Mouse (Mus musculus) myocyte (in vitro differentiated cells): Measurements from ENCODE around the gene Nox1.

Experiments
- CEBPB ChIP-seq: IDR thresholded peaks from 2 replicates; pipeline ENCODE4 v1.6.1; 2011; ENCODE audit warnings: mild to moderate bottlenecking, moderate library complexity; ENCODE audit not compliant: poor library complexity, insufficient read depth, severe bottlenecking
- E2F4 ChIP-seq: IDR thresholded peaks from one replicate; pipeline ENCODE4 v1.6.1; 2011; ENCODE audit warnings: mild to moderate bottlenecking, control low read depth, moderate library complexity; ENCODE audit not compliant: insufficient read depth
- MAX ChIP-seq: IDR thresholded peaks from one replicate; pipeline ENCODE4 v1.6.1; 2011; ENCODE audit warnings: low read depth, mild to moderate bottlenecking, control low read depth
- MYOD1 ChIP-seq, 3 experiments: IDR thresholded peaks; one replicate each; pipeline ENCODE4 v1.6.1; 2011; ENCODE audit warnings: control low read depth in 2 of 3, low read depth in 2 of 3, mild to moderate bottlenecking in 2 of 3, moderate library complexity in 1 of 3; ENCODE audit not compliant: insufficient read length in 2 of 3, control insufficient read depth in 1 of 3
- MYOG ChIP-seq, 3 experiments: IDR thresholded peaks; one replicate each; pipeline ENCODE4 v1.6.1; 2011; ENCODE audit warnings: control low read depth in 2 of 3, low read depth in 2 of 3, mild to moderate bottlenecking in 2 of 3; ENCODE audit not compliant: insufficient read length in 2 of 3, control insufficient read depth in 1 of 3, insufficient read depth in 1 of 3
- POLR2A ChIP-seq: IDR thresholded peaks from one replicate; pipeline ENCODE4 v1.6.1; 2011; ENCODE audit warnings: low read depth, mild to moderate bottlenecking, control low read depth, moderate library complexity; ENCODE audit not compliant: insufficient read length
- POLR2AphosphoS2 ChIP-seq: IDR thresholded peaks from one replicate; pipeline ENCODE4 v1.6.1; 2011; ENCODE audit warnings: low read depth, control low read depth; ENCODE audit not compliant: insufficient read length
- REST ChIP-seq: IDR thresholded peaks from one replicate; pipeline ENCODE4 v1.6.1; 2011; ENCODE audit warnings: mild to moderate bottlenecking, control low read depth, moderate library complexity; ENCODE audit not compliant: insufficient read depth, insufficient read length
- SRF ChIP-seq: IDR thresholded peaks from one replicate; pipeline ENCODE4 v1.6.1; 2011; ENCODE audit warnings: low read depth; ENCODE audit not compliant: control insufficient read depth, insufficient read length
- TCF12 ChIP-seq: IDR thresholded peaks from one replicate; pipeline ENCODE4 v1.6.1; 2011; ENCODE audit warnings: mild to moderate bottlenecking, control low read depth; ENCODE audit not compliant: poor library complexity, insufficient read depth, severe bottlenecking
- TCF3 ChIP-seq: IDR thresholded peaks from one replicate; pipeline ENCODE4 v1.6.1; 2011; ENCODE audit warnings: low read depth, control low read depth; ENCODE audit not compliant: insufficient read length
- USF1 ChIP-seq: IDR thresholded peaks from one replicate; pipeline ENCODE4 v1.6.1; 2011; ENCODE audit warnings: low read depth, mild to moderate bottlenecking, control low read depth, moderate library complexity

DNA sequence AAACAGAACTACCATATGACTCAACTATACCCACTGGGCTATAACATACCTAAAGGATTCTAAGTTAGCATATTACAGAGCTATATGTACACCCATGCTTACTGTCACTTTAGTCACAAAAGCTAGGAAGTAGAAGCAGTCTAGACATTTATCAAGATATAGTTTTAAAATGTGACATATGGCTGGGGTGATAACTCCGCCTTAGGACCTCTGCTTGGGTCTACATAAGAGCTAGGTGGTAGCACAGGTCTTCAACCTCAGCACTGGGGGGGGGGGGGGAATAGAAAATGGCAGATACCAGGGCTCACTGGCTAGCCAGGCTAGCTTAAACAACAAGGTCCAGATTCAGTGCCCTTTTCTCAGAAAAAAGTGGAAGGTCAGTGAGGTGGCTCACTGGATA, 11.3 kb upstream of the Nox1 start:
- TF ChIP-seq MAX (no peak), POLR2A (no peak), USF1 (no peak), TCF12 (no peak), POLR2AphosphoS2 (no peak), REST (no peak), E2F4 (no peak), TCF3 (no peak), MYOD1 (IDR thresholded peaks at IDR 0.05; ENCODE audit: control insufficient read depth in 1 of 3, insufficient read length in 2 of 3, low read depth in 2 of 3) (no peak), MYOG (IDR thresholded peaks at IDR 0.05; ENCODE audit: control insufficient read depth in 1 of 3, insufficient read depth in 1 of 3, insufficient read length in 2 of 3, low read depth in 2 of 3) (no peak), CEBPB (no peak), SRF (no peak)
